Mouse (Mus musculus): ENCODE measurements around the gene Pet100. TPM values are rescaled to one million over a fixed set of nuclear protein-coding genes. Genes with fewer than 3 reads are reported as not detected.

Pet100 gene
- polyA plus RNA-seq, 2 experiments from 2014 or later = 84.8 to 145 TPM

DNA sequence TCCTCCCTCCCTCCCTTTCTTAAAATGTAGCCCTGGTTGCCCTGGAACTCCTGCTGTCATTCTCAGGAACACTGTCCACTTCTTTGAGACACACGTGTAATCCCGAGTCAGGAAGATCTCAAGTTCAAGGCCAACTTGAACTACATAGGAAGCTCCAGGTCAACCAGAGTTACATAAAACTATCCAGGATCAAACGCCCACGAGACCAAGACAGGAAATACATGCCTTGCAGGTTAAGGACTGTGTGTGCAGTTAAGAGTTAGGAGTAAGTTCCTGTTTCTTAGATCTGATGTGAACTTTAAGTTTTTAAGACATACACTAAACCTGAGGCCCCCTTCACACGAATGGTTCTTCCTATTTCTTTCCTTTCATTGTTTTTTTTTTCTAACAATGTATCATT, 5.6 kb downstream of the Pet100 start:
- ATAC-seq = no peak

DNA sequence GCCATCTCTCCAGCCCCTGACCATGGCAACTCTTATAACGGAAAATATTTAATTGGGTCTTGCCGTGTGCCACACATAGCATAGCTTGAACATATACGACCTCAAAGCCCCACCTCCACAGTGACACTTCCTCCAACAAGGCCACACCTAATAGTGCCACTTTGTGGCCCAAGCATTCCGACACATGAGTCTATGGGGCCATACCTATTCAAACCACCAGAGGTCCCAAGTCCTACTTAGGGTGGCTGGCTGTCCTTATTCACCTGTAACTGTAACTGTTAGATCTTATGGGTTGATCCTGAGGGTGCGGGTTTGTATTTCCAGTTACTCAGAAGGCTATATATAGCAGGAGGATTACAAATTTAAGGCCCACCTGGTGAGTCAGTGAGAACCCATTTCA, 6.7 kb downstream of the Pet100 start:
- ATAC-seq = peak; percentile 24

DNA sequence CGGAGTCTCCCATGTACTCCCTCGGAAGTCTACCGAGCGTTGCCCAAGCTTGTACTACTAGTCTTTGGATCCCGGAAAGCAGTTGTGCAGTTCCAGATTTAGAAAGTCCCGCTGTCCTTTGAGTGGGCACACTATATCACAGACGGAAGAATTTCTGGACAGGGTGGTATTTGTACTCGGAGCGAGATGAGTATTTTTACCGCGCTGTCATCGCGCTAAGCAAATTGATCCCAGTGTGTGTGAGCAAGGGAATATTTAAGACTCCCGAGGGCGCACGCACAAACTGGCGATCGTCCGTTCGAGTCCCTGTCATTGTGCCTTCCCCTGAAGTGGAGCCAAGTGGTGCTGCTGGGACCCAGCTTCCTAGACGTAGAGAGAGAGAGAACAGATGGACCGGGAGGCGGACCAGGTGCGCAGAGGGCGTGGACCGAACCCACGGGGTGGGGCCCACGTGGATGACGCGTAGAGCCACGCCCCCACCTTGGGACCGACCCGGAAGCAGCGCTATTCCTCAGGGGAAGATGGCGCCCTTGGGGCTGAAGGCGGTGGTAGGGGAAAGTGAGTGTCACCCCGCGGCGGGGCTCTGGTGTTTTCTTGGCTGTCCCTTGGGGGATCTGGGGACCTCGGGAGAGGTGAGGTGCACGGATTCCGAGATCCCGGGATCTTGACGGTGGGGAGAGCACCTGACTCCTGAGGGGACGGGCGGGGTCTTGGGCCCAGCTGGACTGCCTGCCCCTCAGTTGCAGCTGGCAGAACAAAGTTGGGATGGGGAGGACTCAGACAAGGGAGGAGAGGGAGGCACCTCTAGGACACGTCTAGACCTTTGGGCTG, 9.5 kb downstream of the Pet100 start, which contains the start of gene Stxbp2:
TSS of gene Stxbp2 (plus strand) at position 309 of the 831 bp plus-strand sequence.
- peak; percentile 98 for ATAC-seq

DNA sequence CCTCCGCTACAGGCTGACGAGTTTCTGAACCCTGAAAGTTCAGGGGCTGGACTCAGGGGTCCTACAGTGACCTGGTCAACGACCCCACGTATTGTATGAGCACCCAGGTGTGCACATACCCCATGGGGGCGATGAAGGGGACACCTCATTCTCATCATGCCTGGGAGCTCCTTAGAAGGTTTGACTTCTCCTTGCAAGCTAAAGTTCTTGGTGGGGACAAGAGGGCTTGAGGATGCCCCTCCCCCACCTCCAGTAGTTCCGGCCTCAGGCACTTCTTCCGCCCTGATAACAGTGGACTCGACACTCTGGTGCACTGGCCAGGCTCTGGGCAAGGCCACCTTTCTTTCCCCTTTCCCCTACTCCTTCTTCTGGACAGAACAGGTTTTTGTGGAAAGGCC, 10.1 kb downstream of the Pet100 start:
- no peak for ATAC-seq

DNA sequence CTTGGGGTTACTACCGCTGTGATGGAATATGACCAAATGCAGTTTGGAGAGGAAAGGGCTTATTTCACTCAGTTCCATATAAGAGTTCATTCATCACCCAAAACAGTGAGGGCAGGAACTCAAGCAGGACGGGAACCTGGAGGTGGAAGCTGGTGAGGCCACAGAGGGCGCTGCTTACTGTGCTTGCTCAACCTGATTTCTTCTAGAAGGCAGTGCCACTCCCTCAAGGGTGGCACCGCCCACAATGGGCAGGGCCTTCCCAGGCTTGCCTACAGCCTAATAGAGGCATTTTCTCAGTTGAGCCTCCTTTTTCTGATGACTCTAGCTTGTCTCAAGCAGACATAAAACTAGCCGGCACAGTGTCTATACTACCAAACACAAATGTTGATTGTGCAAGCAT, 24.5 kb downstream of the Pet100 start:
- ATAC-seq = peak; percentile 79

DNA sequence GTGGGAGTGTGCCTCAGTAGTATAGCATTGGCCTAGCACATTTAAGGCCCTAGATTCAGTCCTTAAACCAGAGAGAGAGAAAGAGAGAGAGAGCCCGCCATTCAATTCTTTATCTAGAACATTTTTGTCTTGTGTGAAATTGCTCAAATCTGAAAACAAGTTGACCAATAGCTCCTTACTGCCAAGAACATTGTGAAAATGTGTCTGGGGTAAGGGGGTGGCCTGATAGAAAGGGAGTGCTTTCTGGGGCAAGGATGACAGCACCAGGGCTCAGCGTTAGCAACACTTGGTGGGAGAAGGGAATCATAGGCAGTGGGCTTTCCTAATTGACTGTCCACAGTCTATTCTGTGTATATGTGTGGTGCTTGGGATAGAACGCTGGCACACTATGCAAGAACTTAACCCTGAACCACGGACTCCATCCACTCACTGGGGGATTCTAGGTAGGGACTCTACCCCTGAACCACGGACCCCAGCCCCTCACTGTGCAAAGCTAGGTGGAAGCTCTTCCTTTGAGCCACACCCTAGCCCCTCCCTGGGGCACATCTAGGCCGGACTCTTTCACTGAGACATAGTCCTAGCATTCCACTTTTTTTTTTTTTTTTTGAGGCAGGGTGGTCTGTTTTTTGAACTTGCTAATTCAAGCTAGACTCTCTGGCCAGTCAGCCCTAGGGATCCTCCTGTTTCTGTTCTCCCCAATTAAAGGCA, 25.6 kb downstream of the Pet100 start:
- no peak for ATAC-seq

DNA sequence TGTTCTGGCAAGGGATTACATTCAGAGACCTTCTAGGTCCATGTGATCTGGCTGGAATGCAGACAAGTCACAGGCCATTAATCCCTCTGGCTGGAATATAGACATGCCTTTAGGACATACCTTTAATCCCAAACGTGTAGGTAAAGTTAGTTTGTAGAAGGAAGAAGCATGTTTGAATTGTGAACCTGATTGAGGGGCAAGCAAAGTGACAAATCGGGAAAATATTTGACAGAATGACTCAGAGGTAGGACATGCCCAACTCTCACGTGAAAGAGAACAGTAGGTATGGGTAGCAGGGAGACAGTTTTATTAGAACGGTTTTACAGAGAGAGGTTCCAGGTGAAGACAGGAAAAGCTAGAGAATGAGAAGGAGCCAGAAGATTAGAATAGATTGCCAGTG, 26.2 kb downstream of the Pet100 start:
- ATAC-seq = no peak

DNA sequence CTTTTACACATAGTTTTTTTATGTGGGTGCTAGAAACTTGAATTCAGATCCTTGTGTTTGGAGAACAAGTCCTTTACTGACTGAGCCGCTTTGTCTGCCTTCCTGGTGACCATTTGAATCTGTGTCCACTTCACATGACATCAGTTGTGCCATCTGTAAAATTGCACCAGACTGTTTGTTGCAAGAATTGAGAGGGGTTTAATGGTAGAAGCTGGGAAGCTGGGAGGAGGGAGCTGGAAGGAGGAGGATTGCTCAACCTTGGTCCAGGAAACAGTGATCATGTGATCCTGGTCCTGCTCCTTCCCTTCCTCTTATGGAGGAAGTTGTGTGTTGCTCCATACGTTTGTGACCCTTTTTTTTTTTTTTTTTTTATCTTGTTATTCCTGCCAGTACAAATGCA, 26.9 kb downstream of the Pet100 start:
- ATAC-seq = no peak

DNA sequence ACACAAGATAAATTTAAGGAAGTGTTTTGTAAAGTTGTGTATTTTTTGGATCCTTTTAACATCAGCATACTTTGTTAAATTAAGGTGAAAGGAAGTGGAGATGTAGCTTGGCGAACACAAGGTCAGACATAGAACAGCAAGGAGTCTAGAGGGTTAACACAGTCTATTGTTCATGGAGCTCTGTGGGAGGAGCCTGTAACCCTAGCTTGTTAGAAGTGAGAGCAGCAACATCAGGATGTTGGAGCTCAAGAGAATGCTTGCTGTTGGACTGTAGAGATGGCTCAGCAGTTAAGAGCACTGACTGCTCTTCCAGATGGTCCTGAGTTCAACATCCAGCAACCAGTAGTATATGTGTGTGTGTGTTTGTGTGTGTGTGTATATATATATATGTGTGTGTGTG, 27.6 kb downstream of the Pet100 start:
- no peak for ATAC-seq

DNA sequence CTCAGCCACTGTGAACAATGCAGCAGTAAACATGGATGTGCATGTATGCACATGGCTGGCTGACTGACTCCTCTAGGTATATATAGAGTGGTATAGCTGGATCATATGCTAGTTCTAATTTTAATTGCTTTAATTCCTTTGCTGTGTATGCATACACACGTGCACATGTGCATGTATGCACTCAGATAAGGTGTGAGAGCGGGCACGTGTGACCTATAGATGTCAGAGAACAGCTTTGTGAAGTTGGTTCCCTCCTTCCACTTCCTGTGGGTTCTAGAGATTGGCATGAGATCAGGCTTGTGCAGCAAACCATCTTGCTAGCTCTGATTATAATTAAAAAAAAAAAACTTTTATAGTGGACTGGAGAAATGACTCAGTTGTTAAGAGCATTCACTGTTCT, 31.5 kb downstream of the Pet100 start:
- ATAC-seq = no peak

DNA sequence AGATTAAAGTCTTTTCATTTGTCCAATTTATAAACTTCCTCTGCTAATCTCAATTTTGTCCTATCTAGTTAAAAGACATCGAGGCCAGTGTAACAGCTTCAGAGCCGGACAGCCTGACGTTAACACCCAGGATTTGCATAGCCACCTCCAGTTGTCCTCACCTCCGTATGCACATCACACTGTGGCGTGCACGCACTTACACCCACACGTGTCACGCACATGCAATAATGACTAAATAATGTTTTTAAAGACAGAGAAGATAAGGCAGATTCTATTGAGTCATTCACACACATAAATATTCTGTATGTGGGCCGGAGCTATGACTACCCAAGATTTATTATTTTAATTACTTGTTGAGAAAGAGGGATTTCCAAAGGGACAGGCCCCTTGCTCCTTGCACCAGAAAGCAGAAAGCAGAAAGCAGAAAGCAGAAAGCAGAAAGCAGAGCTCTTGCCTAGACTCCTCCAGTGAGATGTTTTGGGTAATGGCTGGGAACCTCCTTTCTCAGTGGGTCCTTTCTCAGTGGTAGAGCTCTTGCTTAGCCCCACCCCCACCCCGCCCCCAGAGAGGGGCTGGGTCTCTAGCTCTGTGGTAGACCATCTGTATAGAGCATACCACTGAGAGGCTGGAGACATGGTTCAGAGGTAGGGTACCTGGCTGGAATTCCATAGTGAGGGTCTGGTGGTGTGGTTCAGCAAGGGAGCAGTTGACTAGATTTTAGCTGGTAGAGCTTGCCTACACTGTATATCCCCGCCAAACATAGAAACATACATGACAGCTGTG, 33.6 kb downstream of the Pet100 start:
- ATAC-seq = no peak

DNA sequence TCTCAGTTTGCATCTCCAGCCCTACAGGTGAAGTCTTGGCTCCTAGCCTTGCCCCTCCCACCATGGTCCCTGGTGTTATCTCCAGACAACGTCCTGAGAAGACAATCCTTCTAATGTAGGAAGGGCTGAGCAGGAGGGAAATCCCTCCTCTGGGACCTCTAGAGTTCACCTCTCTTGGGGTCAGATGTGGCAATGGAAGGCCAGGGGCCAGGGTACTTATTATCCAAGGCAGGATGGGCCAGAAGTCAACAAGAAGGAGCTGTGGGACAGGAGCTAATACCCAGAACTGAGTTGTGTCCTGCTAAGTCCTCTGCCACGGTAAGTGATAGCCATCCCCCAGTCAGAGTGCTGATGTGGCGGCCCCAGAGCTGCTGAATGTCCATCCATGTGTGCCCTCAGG, 34.2 kb downstream of the Pet100 start, which contains the start of gene Retn:
TSS of gene Retn (plus strand) at position 245 of the 400 bp plus-strand sequence.
- ATAC-seq = no peak

DNA sequence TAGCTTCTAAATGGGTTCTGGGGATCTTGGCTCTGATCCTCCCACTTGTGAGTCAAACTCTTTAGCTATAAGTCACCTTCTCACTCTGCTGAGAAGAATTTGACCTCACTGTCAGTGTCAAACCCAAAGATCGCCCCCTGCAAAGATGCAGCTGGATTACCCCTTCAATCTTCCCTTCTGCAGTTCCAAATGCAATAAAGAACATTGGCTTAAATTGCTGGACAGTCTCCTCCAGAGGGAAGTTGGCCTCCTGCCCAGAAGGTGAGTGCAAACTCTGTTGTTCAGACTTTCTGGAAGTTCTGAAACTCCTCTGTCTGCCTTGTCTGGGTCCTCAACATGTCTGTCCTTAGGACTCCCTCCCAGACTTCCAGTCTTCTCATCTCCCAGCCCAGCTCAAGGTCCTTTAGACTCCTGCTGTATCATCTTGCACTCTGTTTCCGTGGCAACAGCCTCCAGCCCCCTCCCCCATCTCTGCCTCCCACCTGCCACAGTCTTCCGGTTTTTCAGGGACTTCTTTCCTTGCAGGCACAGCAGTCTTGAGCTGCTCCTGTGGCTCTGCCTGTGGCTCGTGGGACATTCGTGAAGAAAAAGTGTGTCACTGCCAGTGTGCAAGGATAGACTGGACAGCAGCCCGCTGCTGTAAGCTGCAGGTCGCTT, 35.5 kb downstream of the Pet100 start:
- ATAC-seq = no peak

DNA sequence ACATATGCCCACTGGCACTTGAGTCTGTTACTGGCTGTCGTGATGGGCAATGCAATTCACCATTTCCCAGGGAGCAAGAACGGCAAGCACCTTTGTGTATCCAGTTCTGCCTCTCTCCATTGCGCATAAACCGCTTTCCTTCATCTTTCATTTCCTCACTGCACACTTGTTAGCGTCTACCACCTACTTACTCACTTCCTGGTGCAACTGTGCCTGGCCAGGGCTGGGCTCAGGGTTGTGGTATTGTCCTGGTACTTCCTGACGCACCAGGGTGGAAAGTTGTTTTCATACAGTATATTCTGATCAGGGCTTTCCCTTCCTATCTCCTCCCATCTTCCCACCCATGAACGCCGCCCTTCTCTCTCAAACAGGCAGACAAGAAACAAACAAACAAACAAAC, 39.5 kb downstream of the Pet100 start:
- ATAC-seq = no peak

DNA sequence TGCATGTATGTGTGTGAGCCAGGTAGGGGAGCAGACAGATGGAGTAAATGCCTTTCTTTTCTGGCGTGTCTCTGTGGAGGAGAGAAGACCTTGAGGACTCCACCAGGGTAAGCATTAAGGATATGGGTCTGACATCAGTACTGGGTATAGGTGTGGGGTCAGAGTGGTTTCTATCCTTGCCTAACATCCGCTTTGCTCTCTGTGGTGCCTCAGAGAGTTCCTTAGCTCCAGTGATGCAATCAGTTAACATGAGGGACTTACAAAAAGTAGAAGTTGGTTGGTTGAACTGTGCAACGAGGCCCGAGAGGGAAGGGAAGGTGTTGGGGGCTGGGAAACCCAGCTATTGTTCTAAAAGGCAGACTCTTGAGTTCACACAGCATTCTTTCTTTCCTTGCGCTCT, 43.1 kb downstream of the Pet100 start:
- no peak for ATAC-seq

DNA sequence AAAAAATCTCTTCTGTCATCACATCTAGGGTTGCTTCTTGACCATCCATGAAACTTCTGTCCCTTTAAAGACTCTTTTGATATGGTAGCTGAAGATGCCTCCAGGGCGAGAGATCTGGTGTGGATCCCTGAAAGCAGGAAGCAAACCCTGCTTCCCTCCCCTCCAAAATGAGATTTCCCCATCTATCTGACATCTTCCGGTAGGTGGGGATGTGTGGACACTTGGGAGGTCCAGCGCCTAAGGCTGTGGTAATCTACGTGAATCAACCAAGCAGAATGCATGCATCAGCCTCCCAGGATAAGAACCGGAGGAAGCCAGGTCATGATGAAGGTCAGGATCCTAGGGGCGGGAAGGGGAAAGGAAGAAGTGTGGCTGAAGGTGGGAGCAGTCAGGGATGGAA, 44.2 kb downstream of the Pet100 start, which contains the start of gene Mcemp1:
TSS of gene Mcemp1 (plus strand) at position 248 of the 400 bp plus-strand sequence.
- ATAC-seq = no peak

DNA sequence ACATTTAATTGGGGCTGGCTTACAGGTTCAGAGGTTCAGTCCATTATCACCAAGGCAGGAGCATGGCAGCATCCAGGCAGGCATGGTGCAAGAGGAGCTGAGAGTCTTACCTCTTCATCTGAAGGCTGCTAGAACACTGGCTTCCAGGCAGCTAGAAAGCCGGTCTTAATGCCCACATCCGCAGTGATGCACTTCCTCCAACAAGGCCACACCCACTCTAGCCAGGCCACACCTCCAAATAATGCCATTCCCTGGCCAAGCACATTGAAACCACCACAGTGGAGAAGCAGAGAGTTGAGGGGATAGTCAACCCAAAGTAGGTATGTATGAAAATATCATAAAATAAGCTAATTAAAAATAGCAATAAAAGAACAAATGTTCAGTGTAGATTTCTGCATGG, 49.0 kb downstream of the Pet100 start:
- peak; percentile 41 for ATAC-seq

DNA sequence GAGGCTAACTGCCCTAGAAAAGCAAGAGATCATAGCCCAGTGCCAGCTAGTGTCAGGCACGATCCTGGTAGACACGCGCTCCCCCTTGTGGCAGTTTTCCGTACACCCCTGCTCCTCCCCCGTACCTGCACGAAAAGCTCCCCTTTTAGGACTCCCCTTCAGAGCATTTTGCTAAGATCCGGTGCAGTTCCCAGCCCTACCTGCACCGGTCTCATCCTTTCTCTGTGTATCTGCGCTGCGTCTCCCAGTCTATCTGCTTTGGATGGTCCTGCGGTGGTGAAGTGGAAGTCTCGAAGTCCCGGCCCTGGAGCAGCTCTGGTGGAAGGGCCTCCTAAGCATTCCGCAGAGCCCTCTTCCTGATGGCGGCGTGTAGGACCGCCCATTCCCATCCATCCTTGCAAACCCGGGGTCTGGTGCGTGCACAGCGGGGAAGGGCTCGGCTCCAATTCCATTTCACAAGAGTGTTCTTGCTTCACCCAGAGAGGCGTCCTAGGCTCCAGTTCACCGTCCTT, 50.7 kb downstream of the Pet100 start, which contains the start of gene Fcor:
TSS of gene Fcor (minus strand) at position 383 of the 512 bp plus-strand sequence.
- ATAC-seq = peak; percentile 67

DNA sequence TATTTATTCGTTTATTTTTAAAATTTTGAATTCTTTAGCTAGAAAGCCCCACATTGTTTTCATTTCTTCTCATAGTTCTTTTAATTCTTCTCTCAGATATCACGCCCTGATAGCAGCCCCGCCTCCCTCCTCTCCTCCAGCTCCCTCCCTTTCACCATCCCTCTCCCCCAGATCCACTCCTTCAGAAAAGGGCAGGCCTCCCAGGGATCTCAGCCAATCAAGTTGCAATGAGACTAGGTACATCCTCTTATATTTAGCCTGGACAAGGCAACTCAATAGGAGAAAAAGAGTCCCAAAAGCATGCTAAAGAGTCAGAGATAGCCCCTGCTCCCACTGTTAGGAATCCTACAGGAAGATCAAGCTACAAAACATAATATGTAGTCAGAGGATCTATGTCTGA, 53.3 kb downstream of the Pet100 start:
- no peak for ATAC-seq
